Mouse (Mus musculus): ENCODE measurements at regions not wholly inside any gene's neighbourhood (a gene's known extent, or its start where the extent isn't known, plus 50 kb on each side); places are given as distances from the start of the nearest gene placed in this dataset.

GRCm38 (mm10) chr13:101237035-101237434 lies 403.8 kb upstream of the Slc30a5 start:
- Histone ChIP-seq H3K9me3 (replicated peaks; ENCODE audit: control insufficient read depth, low read length) (no peaks in the 10 kb centered on the region), H3K27me3 (ENCODE audit: control insufficient read depth, insufficient read depth, low read length) (no peaks in the 10 kb centered on the region), H3K9ac (ENCODE audit: low read length) (no peak overlapping the region), H3K4me2 (ENCODE audit: low read depth, low read length) (no peak overlapping the region), H3K27ac (ENCODE audit: low read length) (no peak overlapping the region), H3K4me3 (replicated peaks; ENCODE audit: low read length) (no peak overlapping the region), H3K36me3 (ENCODE audit: control insufficient read depth, insufficient read depth, low read length) (no peaks in the 10 kb centered on the region), H3K4me1 (ENCODE audit: control insufficient read depth, insufficient read depth, low read length) (no peaks in the 10 kb centered on the region; the same call in 1 of the 2 replicates)
- WGBS = 78% methylated on average over 10 of the region's 10 CpGs
- no peak for ATAC-seq (ENCODE audit: insufficient read depth, low FRiP score)

- no peaks in the 10 kb centered on the region for H3K36me3 ChIP-seq (ENCODE audit: control insufficient read depth, insufficient read depth, low read length)
These were observed 402.6 kb upstream of the Slc30a5 start for GRCm38 (mm10) chr13:101235846-101236245.

GRCm38 (mm10) chr13:101235110-101235509 lies 401.9 kb upstream of the Slc30a5 start:
- no peak overlapping the region for H3K27ac ChIP-seq (ENCODE audit: low read length)
- no peaks in the 10 kb centered on the region for H3K36me3 ChIP-seq (ENCODE audit: control insufficient read depth, insufficient read depth, low read length)
- no peaks in the 10 kb centered on the region; the same call in 1 of the 2 replicates for H3K4me1 ChIP-seq (ENCODE audit: control insufficient read depth, insufficient read depth, low read length)
- WGBS = 46% methylated on average over 3 of the region's 3 CpGs
- H3K27me3 ChIP-seq (ENCODE audit: control insufficient read depth, insufficient read depth, low read length) = no peaks in the 10 kb centered on the region
- H3K9me3 ChIP-seq (replicated peaks; ENCODE audit: control insufficient read depth, low read length) = no peaks in the 10 kb centered on the region
- H3K4me2 ChIP-seq (ENCODE audit: low read depth, low read length) = no peak overlapping the region
- no peak overlapping the region for H3K4me3 ChIP-seq (replicated peaks; ENCODE audit: low read length)
- no peak for ATAC-seq (ENCODE audit: insufficient read depth, low FRiP score)
- H3K9ac ChIP-seq (ENCODE audit: low read length) = no peak overlapping the region

More at GRCm38 (mm10) chr13:101235846-101236245, 402.6 kb upstream of the Slc30a5 start:
- WGBS = 85% methylated on average over 4 of the region's 4 CpGs
- ATAC-seq (ENCODE audit: insufficient read depth, low FRiP score) = no peak
- Histone ChIP-seq H3K9me3 (replicated peaks; ENCODE audit: control insufficient read depth, low read length) (no peaks in the 10 kb centered on the region), H3K4me1 (ENCODE audit: control insufficient read depth, insufficient read depth, low read length) (no peaks in the 10 kb centered on the region; the same call in 1 of the 2 replicates), H3K27me3 (ENCODE audit: control insufficient read depth, insufficient read depth, low read length) (no peaks in the 10 kb centered on the region), H3K9ac (ENCODE audit: low read length) (no peak overlapping the region), H3K27ac (ENCODE audit: low read length) (no peak overlapping the region), H3K4me3 (replicated peaks; ENCODE audit: low read length) (no peak overlapping the region), H3K4me2 (ENCODE audit: low read depth, low read length) (no peak overlapping the region)

- no peak overlapping the region for H3K9ac ChIP-seq (ENCODE audit: low read length)
- H3K27ac ChIP-seq (ENCODE audit: low read length) = no peak overlapping the region
- H3K4me3 ChIP-seq (replicated peaks; ENCODE audit: low read length) = no peak overlapping the region
- H3K4me1 ChIP-seq (ENCODE audit: control insufficient read depth, insufficient read depth, low read length) = no peaks in the 10 kb centered on the region; the same call in 1 of the 2 replicates
- H3K36me3 ChIP-seq (ENCODE audit: control insufficient read depth, insufficient read depth, low read length) = no peaks in the 10 kb centered on the region
- H3K27me3 ChIP-seq (ENCODE audit: control insufficient read depth, insufficient read depth, low read length) = no peaks in the 10 kb centered on the region
- 72% methylated on average over 10 of the region's 10 CpGs for WGBS
- no peak overlapping the region for H3K4me2 ChIP-seq (ENCODE audit: low read depth, low read length)
- ATAC-seq (ENCODE audit: insufficient read depth, low FRiP score) = no peak
- no peaks in the 10 kb centered on the region for H3K9me3 ChIP-seq (replicated peaks; ENCODE audit: control insufficient read depth, low read length)
These were observed 401.3 kb upstream of the Slc30a5 start for GRCm38 (mm10) chr13:101234550-101234949.

- no peaks in the 10 kb centered on the region for H3K36me3 ChIP-seq (ENCODE audit: control insufficient read depth, insufficient read depth, low read length)
- no peak overlapping the region for H3K9ac ChIP-seq (ENCODE audit: low read length)
- no peak; the same call in 1 of the 2 replicates for ATAC-seq (ENCODE audit: insufficient read depth, low FRiP score)
- WGBS = 28% methylated on average over 5 of the region's 5 CpGs
- no peaks in the 10 kb centered on the region for H3K9me3 ChIP-seq (replicated peaks; ENCODE audit: control insufficient read depth, low read length)
- no peaks in the 10 kb centered on the region for H3K27me3 ChIP-seq (ENCODE audit: control insufficient read depth, insufficient read depth, low read length)
- H3K4me2 ChIP-seq (ENCODE audit: low read depth, low read length) = no peak overlapping the region
- H3K4me3 ChIP-seq (replicated peaks; ENCODE audit: low read length) = no peak overlapping the region
- H3K27ac ChIP-seq (ENCODE audit: low read length) = no peak overlapping the region
- no peaks in the 10 kb centered on the region; the same call in 1 of the 2 replicates for H3K4me1 ChIP-seq (ENCODE audit: control insufficient read depth, insufficient read depth, low read length)
These were observed 400.6 kb upstream of the Slc30a5 start for GRCm38 (mm10) chr13:101233843-101234281.

- WGBS = 48% methylated on average over 8 of the region's 8 CpGs
- ATAC-seq (ENCODE audit: insufficient read depth, low FRiP score) = no peak; the same call in 1 of the 2 replicates
These were observed 400.1 kb upstream of the Slc30a5 start for GRCm38 (mm10) chr13:101233181-101233842.

GRCm38 (mm10) chr13:101229861-101230260 lies 396.6 kb upstream of the Slc30a5 start:
- ATAC-seq (ENCODE audit: insufficient read depth, low FRiP score) = no peak
- Histone ChIP-seq H3K4me3 (replicated peaks; ENCODE audit: low read length) (no peak overlapping the region), H3K27me3 (ENCODE audit: control insufficient read depth, insufficient read depth, low read length) (no peaks in the 10 kb centered on the region), H3K4me1 (ENCODE audit: control insufficient read depth, insufficient read depth, low read length) (no peaks in the 10 kb centered on the region; the same call in 1 of the 2 replicates), H3K4me2 (ENCODE audit: low read depth, low read length) (no peak overlapping the region), H3K9me3 (replicated peaks; ENCODE audit: control insufficient read depth, low read length) (no peaks in the 10 kb centered on the region), H3K9ac (ENCODE audit: low read length) (no peak overlapping the region), H3K36me3 (ENCODE audit: control insufficient read depth, insufficient read depth, low read length) (no peaks in the 10 kb centered on the region), H3K27ac (ENCODE audit: low read length) (no peak overlapping the region)
- WGBS = 87% methylated on average over 4 of the region's 4 CpGs

More at GRCm38 (mm10) chr13:101233181-101233842, 400.1 kb upstream of the Slc30a5 start:
- H3K4me2 ChIP-seq (ENCODE audit: low read depth, low read length) = no peak overlapping the region
- no peak overlapping the region for H3K9ac ChIP-seq (ENCODE audit: low read length)
- no peak overlapping the region for H3K27ac ChIP-seq (ENCODE audit: low read length)
- no peaks in the 10 kb centered on the region for H3K27me3 ChIP-seq (ENCODE audit: control insufficient read depth, insufficient read depth, low read length)
- no peaks in the 10 kb centered on the region for H3K36me3 ChIP-seq (ENCODE audit: control insufficient read depth, insufficient read depth, low read length)
- H3K4me3 ChIP-seq (replicated peaks; ENCODE audit: low read length) = no peak overlapping the region
- H3K9me3 ChIP-seq (replicated peaks; ENCODE audit: control insufficient read depth, low read length) = no peaks in the 10 kb centered on the region
- no peaks in the 10 kb centered on the region; the same call in 1 of the 2 replicates for H3K4me1 ChIP-seq (ENCODE audit: control insufficient read depth, insufficient read depth, low read length)

- Histone ChIP-seq H3K4me3 (replicated peaks; ENCODE audit: low read length) (no peak overlapping the region), H3K4me1 (ENCODE audit: control insufficient read depth, insufficient read depth, low read length) (no peaks in the 10 kb centered on the region), H3K9me3 (replicated peaks; ENCODE audit: control insufficient read depth, low read length) (no peaks in the 10 kb centered on the region), H3K27ac (ENCODE audit: low read length) (no peak overlapping the region), H3K9ac (ENCODE audit: low read length) (no peak overlapping the region), H3K36me3 (ENCODE audit: control insufficient read depth, insufficient read depth, low read length) (no peaks in the 10 kb centered on the region), H3K27me3 (ENCODE audit: control insufficient read depth, insufficient read depth, low read length) (no peaks in the 10 kb centered on the region), H3K4me2 (ENCODE audit: low read depth, low read length) (no peak overlapping the region)
- 73% methylated on average over 2 of the region's 2 CpGs for WGBS
- ATAC-seq (ENCODE audit: insufficient read depth, low FRiP score) = no peak
These were observed 392.1 kb upstream of the Slc30a5 start for GRCm38 (mm10) chr13:101225366-101225765.

GRCm38 (mm10) chr13:101221331-101222043 lies 388.3 kb upstream of the Slc30a5 start:
- WGBS = 75% methylated on average over 7 of the region's 7 CpGs
- Histone ChIP-seq H3K4me2 (ENCODE audit: low read depth, low read length) (no peak overlapping the region), H3K4me3 (replicated peaks; ENCODE audit: low read length) (no peak overlapping the region), H3K9me3 (replicated peaks; ENCODE audit: control insufficient read depth, low read length) (no peaks in the 10 kb centered on the region), H3K36me3 (ENCODE audit: control insufficient read depth, insufficient read depth, low read length) (no peaks in the 10 kb centered on the region), H3K9ac (ENCODE audit: low read length) (no peak overlapping the region), H3K27me3 (ENCODE audit: control insufficient read depth, insufficient read depth, low read length) (no peaks in the 10 kb centered on the region), H3K4me1 (ENCODE audit: control insufficient read depth, insufficient read depth, low read length) (peaks cover 11% of the 10 kb centered on the region; the same call in 1 of the 2 replicates), H3K27ac (ENCODE audit: low read length) (no peak overlapping the region)
- ATAC-seq (ENCODE audit: insufficient read depth, low FRiP score) = no peak
